Mouse (Mus musculus) CH12.LX (cell line): ENCODE data around the gene Rplp2.
"Not testable (repeated sequence)": the region's sequence is repeated elsewhere in the genome, so short reads cannot be mapped to it uniquely, and the experiment has no call there.

Experiments
- BHLHE40 ChIP-seq: IDR thresholded peaks from 2 replicates; pipeline ENCODE4 v1.6.1; 2011; ENCODE audit warnings: mild to moderate bottlenecking, low read depth, low read length, improper control_type of control experiment
- CHD1 ChIP-seq: IDR thresholded peaks from 2 replicates; pipeline ENCODE4 v1.6.1; 2012; ENCODE audit warnings: low read depth, low read length, improper control_type of control experiment, inconsistent platforms
- CTCF ChIP-seq, 2 experiments: IDR thresholded peaks in 1 of 2; conservative IDR thresholded peaks in 1 of 2; 2 replicates each; pipeline ENCODE4 v1.5.1; 2011 to 2012; ENCODE audit warnings: low read depth in 2 of 2, low read length in 2 of 2, improper control_type of control experiment in 1 of 2, inconsistent platforms in 1 of 2, mild to moderate bottlenecking in 1 of 2, moderate library complexity in 1 of 2
- ELF1 ChIP-seq: IDR thresholded peaks from 2 replicates; pipeline ENCODE4 v1.6.1; 2014; ENCODE audit warnings: low read depth, mild to moderate bottlenecking, inconsistent platforms, low read length, improper control_type of control experiment
- EP300 ChIP-seq: IDR thresholded peaks from 2 replicates; pipeline ENCODE4 v1.6.1; 2011; ENCODE audit warnings: low read length, improper control_type of control experiment
- IRF4 ChIP-seq: IDR thresholded peaks from 2 replicates; pipeline ENCODE4 v1.6.1; 2014; ENCODE audit warnings: low read depth, mild to moderate bottlenecking, inconsistent platforms, low read length, improper control_type of control experiment
- MAFK ChIP-seq: IDR thresholded peaks from 2 replicates; pipeline ENCODE4 v1.6.1; 2011; ENCODE audit warnings: low read length, improper control_type of control experiment; ENCODE audit not compliant: insufficient replicate concordance
- NRF1 ChIP-seq: IDR thresholded peaks from 2 replicates; pipeline ENCODE4 v1.6.1; 2014; ENCODE audit warnings: low read depth, mild to moderate bottlenecking, inconsistent platforms, low read length, improper control_type of control experiment, moderate library complexity
- POLR2A ChIP-seq: IDR thresholded peaks from 2 replicates; pipeline ENCODE4 v1.6.1; 2011; ENCODE audit warnings: low read depth, mild to moderate bottlenecking, improper control_type of control experiment, low read length
- RCOR1 ChIP-seq: conservative IDR thresholded peaks from 2 replicates; pipeline ENCODE4 v1.6.1; 2012; ENCODE audit warnings: low read depth, mild to moderate bottlenecking, inconsistent platforms, low read length, improper control_type of control experiment
- TCF12 ChIP-seq: IDR thresholded peaks from 2 replicates; pipeline ENCODE4 v1.6.1; 2014; ENCODE audit warnings: low read depth, mild to moderate bottlenecking, inconsistent platforms, low read length, improper control_type of control experiment
- USF2 ChIP-seq: conservative IDR thresholded peaks from 2 replicates; pipeline ENCODE4 v1.6.1; 2011; ENCODE audit warnings: low read depth, low read length, improper control_type of control experiment

DNA sequence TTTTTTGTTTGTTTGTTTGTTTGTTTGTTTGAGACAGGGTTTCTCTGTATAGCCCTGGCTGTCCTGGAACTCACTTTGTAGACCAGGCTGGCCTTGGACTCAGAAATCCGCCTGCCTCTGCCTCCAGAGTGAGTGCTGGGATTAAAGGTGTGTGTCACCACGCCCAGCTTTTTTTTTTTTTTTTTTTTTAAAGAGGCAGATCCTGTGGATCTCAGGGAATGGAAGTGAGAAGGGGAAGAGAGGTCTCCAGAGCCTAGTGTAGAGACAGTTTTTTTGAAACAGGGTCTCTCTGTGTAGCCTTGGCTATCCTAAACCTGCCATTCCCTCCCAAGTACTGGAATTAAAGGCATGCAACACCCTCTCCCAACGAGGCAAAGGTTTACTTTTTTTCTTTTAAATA, 796 bp upstream of the Rplp2 start:
- TF ChIP-seq IRF4; CTCF (conservative IDR thresholded peaks at IDR 0.05 in 1 of 2, IDR thresholded peaks at IDR 0.05 in 1 of 2; ENCODE audit: low read depth in 2 of 2, low read length in 2 of 2); NRF1; BHLHE40; EP300; ELF1; POLR2A; CHD1; MAFK; TCF12; RCOR1; USF2: not testable (repeated sequence)
